In genomic region chr12:69528275-69529032, GRCm38 (mm10) we compare ENCODE assay signal across 21 mouse cellular contexts. TPM values are rescaled to one million over a fixed set of nuclear protein-coding genes. Genes with fewer than 3 reads are reported as not detected.
DNase-seq lines count a peak whose midpoint lies in the region; ATAC-seq and TF ChIP-seq lines count a peak whose summit lies in the region.
"Had no signal": no experiment of that assay in that cellular context is flagged by ENCODE, and none has a peak within 500 bp of the region (broad histone marks: within the 10 kb centered on the region; RNA-seq: fewer than 3 reads in every experiment).

No protein-coding gene starts in this region.

- no peak for TF ChIP-seq CTCF in left cerebral cortex, adult 2 months (IDR thresholded peaks at IDR 0.05)
- no peak for TF ChIP-seq CTCF in lung, postnatal 0 days (IDR thresholded peaks at IDR 0.05)

- H3K4me3 ChIP-seq in left cerebral cortex, adult 2 months: no peak overlapping the region
- H3K4me3 ChIP-seq in lung, postnatal 0 days (ENCODE audit: low read depth, low read length): no peak overlapping the region
- H3K4me3 ChIP-seq: embryonic facial prominence, embryonic 12.5 days; forebrain, embryonic 13.5 days; heart, embryonic 10.5 days; hindbrain, embryonic 13.5 days had no signal

- TF ChIP-seq EP300 in lung, postnatal 0 days (IDR thresholded peaks at IDR 0.05): peak; percentile 24; the same call in 1 of the 2 replicates

- no peaks in the 10 kb centered on the region for H3K27me3 ChIP-seq in lung, postnatal 0 days (replicated peaks; ENCODE audit: insufficient read depth, low read length)
- H3K27me3 ChIP-seq: embryonic facial prominence, embryonic 12.5 days; forebrain, embryonic 13.5 days; hindbrain, embryonic 13.5 days had no signal

- WGBS in lung, postnatal 0 days: 63% methylated on average over 8 of the region's 8 CpGs

- intact Hi-C loops in left cerebral cortex, postnatal 4 days (cut with DNase I): no loop called here
- intact Hi-C loops in left cerebral cortex, adult 2 months (cut with DNase I): no loop called here

- H3K9ac ChIP-seq in lung, postnatal 0 days (replicated peaks; ENCODE audit: low read depth): no peak overlapping the region
- H3K9ac ChIP-seq: embryonic facial prominence, embryonic 12.5 days; forebrain, embryonic 13.5 days; forebrain, postnatal 0 days; hindbrain, embryonic 13.5 days had no signal

- DNase-seq in cerebellum, postnatal 10 days: peak; percentile 64 to 70
- DNase-seq in cerebellum, adult 9-11 months: no peak
- DNase-seq in left cerebral cortex, postnatal 4 days: peak; percentile 54
- DNase-seq in left cerebral cortex, adult 2 months (ENCODE audit: extremely low spot score in 1 of 2, low spot score in 2 of 2): no peak
- peak; percentile 58 for DNase-seq in lung, postnatal 0 days (ENCODE audit: low spot score)
- DNase-seq in lung, postnatal 14 days: no peak
- peak; percentile 56 for DNase-seq in lung, postnatal 10 days
- no peak for DNase-seq in embryo, embryonic 10 days (ENCODE audit: low spot score)
- DNase-seq: adrenal gland, postnatal 10 days; B cell, adult 2 months; cerebellum, adult 11-12 months; cerebellum, adult 9-10 months; embryo, embryonic 11 days; forebrain, postnatal 0 days; gastrocnemius, postnatal 14 days; heart, postnatal 4 days had no signal

- no peaks in the 10 kb centered on the region for H3K9me3 ChIP-seq in lung, postnatal 0 days (ENCODE audit: low read length)
- H3K9me3 ChIP-seq: embryonic facial prominence, embryonic 12.5 days; forebrain, embryonic 13.5 days; G1E; heart, embryonic 10.5 days; hindbrain, embryonic 13.5 days had no signal

- no peak overlapping the region for H3K4me2 ChIP-seq in lung, postnatal 0 days (replicated peaks; ENCODE audit: low read depth, low read length)
- H3K4me2 ChIP-seq: embryonic facial prominence, embryonic 12.5 days; forebrain, embryonic 13.5 days; hindbrain, embryonic 13.5 days had no signal

- H3K4me1 ChIP-seq in lung, postnatal 0 days (ENCODE audit: insufficient read depth, low read depth, low read length): peaks cover 13% of the 10 kb centered on the region; the same call in 1 of the 2 replicates
- H3K4me1 ChIP-seq: forebrain, embryonic 13.5 days; hindbrain, embryonic 13.5 days had no signal

- H3K27ac ChIP-seq in left cerebral cortex, adult 2 months: no peak overlapping the region
- H3K27ac ChIP-seq in lung, postnatal 0 days (ENCODE audit: low read length): no peak overlapping the region
- H3K27ac ChIP-seq: embryonic facial prominence, embryonic 12.5 days; forebrain, embryonic 13.5 days; heart, embryonic 10.5 days; hindbrain, embryonic 13.5 days had no signal

- H3K36me3 ChIP-seq in lung, postnatal 0 days (ENCODE audit: insufficient read depth, low read length): no peaks in the 10 kb centered on the region
- H3K36me3 ChIP-seq: embryonic facial prominence, embryonic 12.5 days; G1E; heart, embryonic 10.5 days; hindbrain, embryonic 13.5 days had no signal

- ATAC-seq in lung, postnatal 0 days: peak; percentile 70
- ATAC-seq: forebrain, embryonic 13.5 days; forebrain, postnatal 0 days had no signal

RNA-seq across cellular contexts. Expression of gene Vcpkmt, which starts 54.4 kb away (rescaled TPM):
- total RNA-seq in left cerebral cortex, postnatal 4 days (2021): 10 to 100 TPM; 17.7 to 19.2 TPM
- 10 to 100 TPM; 23.2 to 26.0 TPM for total RNA-seq in left cerebral cortex, adult 2 months (2021)
- 20.6 and 25.6 TPM in 2 replicates for polyA plus RNA-seq in lung, postnatal 0 days (2015; fragmentation: Nextera tagmentation; extraction: Ambion mirVana)

Comparison
In these comparisons a context has a peak if more than half of its experiments do, and no peak if none do; other contexts are left out.
1. DNase-seq: peak in cerebellum, postnatal 10 days (2 of 2), left cerebral cortex, postnatal 4 days (single experiment), lung, postnatal 0 days (single experiment) and lung, postnatal 10 days (single experiment); none in cerebellum, adult 9-11 months (single experiment), left cerebral cortex, adult 2 months (0 of 2), lung, postnatal 14 days (single experiment) and embryo, embryonic 10 days (single experiment).